Mouse (Mus musculus): ENCODE data around the gene Parvg. TPM values are rescaled to one million over a fixed set of nuclear protein-coding genes. Genes with fewer than 3 reads are reported as not detected.

Gene Parvg
- polyA plus RNA-seq, 1 experiment from 2014 or later, result 5.4 TPM

GRCm38 (mm10) chr15:84311295-84312085 lies 12.3 kb upstream of the Parvg start:
- no peak for ATAC-seq (ENCODE audit: borderline replicate concordance, extremely low read depth, low FRiP score, low TSS enrichment)
- Histone ChIP-seq H3K4me2 (no peak overlapping the region), H3K36me3 (no peaks in the 10 kb centered on the region), H3K27me3 (no peaks in the 10 kb centered on the region), H3K27ac (no peak overlapping the region), H3K4me1 (peaks cover 57% of the 10 kb centered on the region), H3K4me3 (no peak overlapping the region), H3K9ac (no peak overlapping the region), H3K9me3 (no peaks in the 10 kb centered on the region)
- 61% methylated on average over 9 of the region's 9 CpGs for WGBS

GRCm38 (mm10) chr15:84312878-84313565 lies 10.8 kb upstream of the Parvg start:
- no peak for ATAC-seq (ENCODE audit: borderline replicate concordance, extremely low read depth, low FRiP score, low TSS enrichment)
- Histone ChIP-seq H3K4me2 (no peak overlapping the region), H3K36me3 (no peaks in the 10 kb centered on the region), H3K4me1 (peaks cover 58% of the 10 kb centered on the region), H3K4me3 (no peak overlapping the region), H3K27me3 (no peaks in the 10 kb centered on the region), H3K27ac (no peak overlapping the region), H3K9ac (no peak overlapping the region), H3K9me3 (no peaks in the 10 kb centered on the region)
- WGBS, result 50% methylated on average over 9 of the region's 10 CpGs

GRCm38 (mm10) chr15:84313566-84313878 lies 10.3 kb upstream of the Parvg start:
- H3K36me3 ChIP-seq, result no peaks in the 10 kb centered on the region
- no peak overlapping the region for H3K9ac ChIP-seq
- H3K9me3 ChIP-seq, result no peaks in the 10 kb centered on the region
- no peak overlapping the region for H3K4me2 ChIP-seq
- no peaks in the 10 kb centered on the region for H3K27me3 ChIP-seq
- H3K4me3 ChIP-seq, result no peak overlapping the region
- H3K4me1 ChIP-seq, result peaks cover 58% of the 10 kb centered on the region
- ATAC-seq (ENCODE audit: borderline replicate concordance, extremely low read depth, low FRiP score, low TSS enrichment), result no peak
- WGBS, result 20% methylated on average over 9 of the region's 9 CpGs
- no peak overlapping the region; the same call in 1 of the 2 replicates for H3K27ac ChIP-seq

- Histone ChIP-seq H3K9ac (no peak overlapping the region), H3K4me2 (no peak overlapping the region), H3K36me3 (no peaks in the 10 kb centered on the region), H3K27me3 (no peaks in the 10 kb centered on the region), H3K9me3 (no peaks in the 10 kb centered on the region), H3K27ac (peak overlapping the region; percentile 69; the same call in 1 of the 2 replicates), H3K4me3 (no peak overlapping the region), H3K4me1 (peaks cover 58% of the 10 kb centered on the region)
- WGBS, result 46% methylated on average over 18 of the region's 18 CpGs
- no peak for ATAC-seq (ENCODE audit: borderline replicate concordance, extremely low read depth, low FRiP score, low TSS enrichment)
These were observed 9.3 kb upstream of the Parvg start for GRCm38 (mm10) chr15:84314420-84315080.

- peak; percentile 83 for ATAC-seq (ENCODE audit: borderline replicate concordance, extremely low read depth, low FRiP score, low TSS enrichment)
- H3K36me3 ChIP-seq, result no peaks in the 10 kb centered on the region
- H3K27me3 ChIP-seq, result no peaks in the 10 kb centered on the region
- H3K4me2 ChIP-seq, result no peak overlapping the region
- WGBS, result 33% methylated on average over 15 of the region's 15 CpGs
- peak overlapping the region; percentile 69 for H3K27ac ChIP-seq
- peaks cover 56% of the 10 kb centered on the region for H3K4me1 ChIP-seq
- H3K4me3 ChIP-seq, result no peak overlapping the region
- no peak overlapping the region for H3K9ac ChIP-seq
- H3K9me3 ChIP-seq, result no peaks in the 10 kb centered on the region
These were observed 8.4 kb upstream of the Parvg start for GRCm38 (mm10) chr15:84315276-84316046.

- no peak overlapping the region for H3K27ac ChIP-seq
- H3K4me3 ChIP-seq, result no peak overlapping the region
- peaks cover 22% of the 10 kb centered on the region for H3K4me1 ChIP-seq
- no peak for ATAC-seq (ENCODE audit: borderline replicate concordance, extremely low read depth, low FRiP score, low TSS enrichment)
- no peak overlapping the region for H3K4me2 ChIP-seq
- H3K27me3 ChIP-seq, result no peaks in the 10 kb centered on the region
- WGBS, result 85% methylated on average over 4 of the region's 4 CpGs
- no peaks in the 10 kb centered on the region for H3K36me3 ChIP-seq
- H3K9me3 ChIP-seq, result no peaks in the 10 kb centered on the region
- no peak overlapping the region for H3K9ac ChIP-seq
These were observed 4.4 kb upstream of the Parvg start for GRCm38 (mm10) chr15:84319393-84319792.

- Histone ChIP-seq H3K9me3 (no peaks in the 10 kb centered on the region), H3K27ac (no peak overlapping the region), H3K36me3 (no peaks in the 10 kb centered on the region), H3K4me2 (no peak overlapping the region), H3K9ac (no peak overlapping the region), H3K4me3 (no peak overlapping the region), H3K27me3 (no peaks in the 10 kb centered on the region), H3K4me1 (no peaks in the 10 kb centered on the region)
- WGBS, result 57% methylated on average over 8 of the region's 8 CpGs
- no peak for ATAC-seq (ENCODE audit: borderline replicate concordance, extremely low read depth, low FRiP score, low TSS enrichment)
These were observed 2.2 kb upstream of the Parvg start for GRCm38 (mm10) chr15:84321544-84322174.

- Histone ChIP-seq H3K9me3 (no peaks in the 10 kb centered on the region), H3K27ac (no peak overlapping the region), H3K27me3 (no peaks in the 10 kb centered on the region), H3K4me1 (no peaks in the 10 kb centered on the region), H3K4me2 (no peak overlapping the region), H3K4me3 (no peak overlapping the region), H3K36me3 (no peaks in the 10 kb centered on the region), H3K9ac (no peak overlapping the region)
- WGBS, result 63% methylated on average over 8 of the region's 8 CpGs
- no peak for ATAC-seq (ENCODE audit: borderline replicate concordance, extremely low read depth, low FRiP score, low TSS enrichment)
These were observed 1.2 kb downstream of the Parvg start for GRCm38 (mm10) chr15:84324870-84325553.

GRCm38 (mm10) chr15:84325736-84326135 lies 1.9 kb downstream of the Parvg start:
- no peaks in the 10 kb centered on the region for H3K36me3 ChIP-seq
- 64% methylated on average over 12 of the region's 12 CpGs for WGBS
- no peak overlapping the region for H3K9ac ChIP-seq
- no peaks in the 10 kb centered on the region for H3K9me3 ChIP-seq
- H3K4me1 ChIP-seq, result no peaks in the 10 kb centered on the region
- no peak overlapping the region for H3K4me2 ChIP-seq
- no peaks in the 10 kb centered on the region for H3K27me3 ChIP-seq
- no peak for ATAC-seq (ENCODE audit: borderline replicate concordance, extremely low read depth, low FRiP score, low TSS enrichment)
- H3K27ac ChIP-seq, result no peak overlapping the region
- no peak overlapping the region for H3K4me3 ChIP-seq

GRCm38 (mm10) chr15:84328870-84329269 lies 5.0 kb downstream of the Parvg start:
- Histone ChIP-seq H3K4me1 (no peaks in the 10 kb centered on the region), H3K36me3 (no peaks in the 10 kb centered on the region), H3K9me3 (no peaks in the 10 kb centered on the region), H3K4me3 (no peak overlapping the region), H3K27me3 (no peaks in the 10 kb centered on the region), H3K4me2 (no peak overlapping the region), H3K9ac (no peak overlapping the region), H3K27ac (no peak overlapping the region)
- ATAC-seq (ENCODE audit: borderline replicate concordance, extremely low read depth, low FRiP score, low TSS enrichment), result no peak
- WGBS, result 72% methylated on average over 10 of the region's 10 CpGs

GRCm38 (mm10) chr15:84329940-84330339 lies 6.1 kb downstream of the Parvg start:
- WGBS, result 76% methylated on average over 8 of the region's 8 CpGs
- Histone ChIP-seq H3K4me3 (no peak overlapping the region), H3K4me2 (no peak overlapping the region), H3K36me3 (no peaks in the 10 kb centered on the region), H3K27ac (no peak overlapping the region), H3K4me1 (no peaks in the 10 kb centered on the region), H3K9me3 (no peaks in the 10 kb centered on the region), H3K9ac (no peak overlapping the region), H3K27me3 (no peaks in the 10 kb centered on the region)
- ATAC-seq (ENCODE audit: borderline replicate concordance, extremely low read depth, low FRiP score, low TSS enrichment), result no peak
